Mouse (Mus musculus) liver, embryonic 14.5 days (tissue): ENCODE results near the gene Ntm.

Source experiments
- CTCF ChIP-seq: IDR thresholded peaks from 2 replicates; pipeline ENCODE4 v1.5.1; 2016; ENCODE audit warnings: antibody characterized with exemption, low read depth, control low read depth
- EP300 ChIP-seq: IDR thresholded peaks from 2 replicates; pipeline ENCODE4 v1.6.1; 2016; ENCODE audit warnings: antibody characterized with exemption, low read depth

GRCm38 (mm10) chr9:29576051-29576533 lies 386.8 kb downstream of the Ntm start:
- TF ChIP-seq CTCF (no peak), EP300 (no peak)
